Mouse (Mus musculus): ENCODE data around the gene Hoxc10. TPM values are rescaled to one million over a fixed set of nuclear protein-coding genes. Genes with fewer than 3 reads are reported as not detected.

Hoxc10 gene
- polyA plus RNA-seq, 1 experiment: not detected

GRCm38 (mm10) chr15:102927032-102927645 is 39.5 kb upstream of the Hoxc10 start:
- TF ChIP-seq CTCF (IDR thresholded peaks at IDR 0.05; ENCODE audit: extremely low read depth, insufficient read depth, low read length): no peak
- no peak for TF ChIP-seq POLR2A (IDR thresholded peaks at IDR 0.05; ENCODE audit: extremely low read depth, insufficient read depth, low read length)
- Histone ChIP-seq H3K27ac (ENCODE audit: insufficient read depth, low read length) (no peak overlapping the region), H3K4me3 (ENCODE audit: insufficient read depth, low read length) (no peak overlapping the region), H3K4me1 (ENCODE audit: control insufficient read depth, insufficient read depth, low read length) (no peaks in the 10 kb centered on the region)

GRCm38 (mm10) chr15:102931706-102932358 is 34.8 kb upstream of the Hoxc10 start:
- no peak overlapping the region for H3K4me3 ChIP-seq (ENCODE audit: insufficient read depth, low read length)
- H3K27ac ChIP-seq (ENCODE audit: insufficient read depth, low read length): no peak overlapping the region
- H3K4me1 ChIP-seq (ENCODE audit: control insufficient read depth, insufficient read depth, low read length): no peaks in the 10 kb centered on the region
- TF ChIP-seq CTCF (IDR thresholded peaks at IDR 0.05; ENCODE audit: extremely low read depth, insufficient read depth, low read length) (no peak), POLR2A (IDR thresholded peaks at IDR 0.05; ENCODE audit: extremely low read depth, insufficient read depth, low read length) (no peak)

- Histone ChIP-seq H3K4me1 (ENCODE audit: control insufficient read depth, insufficient read depth, low read length) (no peaks in the 10 kb centered on the region), H3K27ac (ENCODE audit: insufficient read depth, low read length) (no peak overlapping the region), H3K4me3 (ENCODE audit: insufficient read depth, low read length) (no peak overlapping the region)
- TF ChIP-seq CTCF (IDR thresholded peaks at IDR 0.05; ENCODE audit: extremely low read depth, insufficient read depth, low read length): no peak
- TF ChIP-seq POLR2A (IDR thresholded peaks at IDR 0.05; ENCODE audit: extremely low read depth, insufficient read depth, low read length): no peak
Measured at GRCm38 (mm10) chr15:102934438-102934837, 32.2 kb upstream of the Hoxc10 start.

GRCm38 (mm10) chr15:102934897-102935296 is 31.7 kb upstream of the Hoxc10 start:
- TF ChIP-seq CTCF (IDR thresholded peaks at IDR 0.05; ENCODE audit: extremely low read depth, insufficient read depth, low read length) (no peak), POLR2A (IDR thresholded peaks at IDR 0.05; ENCODE audit: extremely low read depth, insufficient read depth, low read length) (no peak)
- Histone ChIP-seq H3K27ac (ENCODE audit: insufficient read depth, low read length) (no peak overlapping the region), H3K4me1 (ENCODE audit: control insufficient read depth, insufficient read depth, low read length) (no peaks in the 10 kb centered on the region), H3K4me3 (ENCODE audit: insufficient read depth, low read length) (no peak overlapping the region)

- TF ChIP-seq CTCF (IDR thresholded peaks at IDR 0.05; ENCODE audit: extremely low read depth, insufficient read depth, low read length): no peak
- no peak for TF ChIP-seq POLR2A (IDR thresholded peaks at IDR 0.05; ENCODE audit: extremely low read depth, insufficient read depth, low read length)
- H3K27ac ChIP-seq (ENCODE audit: insufficient read depth, low read length): no peak within 1 kb of the TSS
- no peaks in the 10 kb centered on the region for H3K4me1 ChIP-seq (ENCODE audit: control insufficient read depth, insufficient read depth, low read length)
- no peak within 1 kb of the TSS for H3K4me3 ChIP-seq (ENCODE audit: insufficient read depth, low read length)
Measured at GRCm38 (mm10) chr15:102936279-102936972, 30.2 kb upstream of the Hoxc10 start, which contains the start of gene Hoxc12. Gene Hoxc12 (plus strand): TSS chr15:102936757.

- H3K4me1 ChIP-seq (ENCODE audit: control insufficient read depth, insufficient read depth, low read length): no peaks in the 10 kb centered on the region
- H3K4me3 ChIP-seq (ENCODE audit: insufficient read depth, low read length): no peak overlapping the region
- H3K27ac ChIP-seq (ENCODE audit: insufficient read depth, low read length): no peak overlapping the region
- TF ChIP-seq CTCF (IDR thresholded peaks at IDR 0.05; ENCODE audit: extremely low read depth, insufficient read depth, low read length) (no peak), POLR2A (IDR thresholded peaks at IDR 0.05; ENCODE audit: extremely low read depth, insufficient read depth, low read length) (no peak)
Measured at GRCm38 (mm10) chr15:102937036-102937666, 29.4 kb upstream of the Hoxc10 start.

GRCm38 (mm10) chr15:102939256-102940155 is 27.1 kb upstream of the Hoxc10 start:
- H3K27ac ChIP-seq (ENCODE audit: insufficient read depth, low read length): no peak overlapping the region
- no peaks in the 10 kb centered on the region for H3K4me1 ChIP-seq (ENCODE audit: control insufficient read depth, insufficient read depth, low read length)
- TF ChIP-seq POLR2A (IDR thresholded peaks at IDR 0.05; ENCODE audit: extremely low read depth, insufficient read depth, low read length) (no peak), CTCF (IDR thresholded peaks at IDR 0.05; ENCODE audit: extremely low read depth, insufficient read depth, low read length) (no peak)
- H3K4me3 ChIP-seq (ENCODE audit: insufficient read depth, low read length): no peak overlapping the region

GRCm38 (mm10) chr15:102942739-102943467 is 23.7 kb upstream of the Hoxc10 start:
- no peaks in the 10 kb centered on the region for H3K4me1 ChIP-seq (ENCODE audit: control insufficient read depth, insufficient read depth, low read length)
- TF ChIP-seq POLR2A (IDR thresholded peaks at IDR 0.05; ENCODE audit: extremely low read depth, insufficient read depth, low read length): no peak
- no peak overlapping the region for H3K27ac ChIP-seq (ENCODE audit: insufficient read depth, low read length)
- H3K4me3 ChIP-seq (ENCODE audit: insufficient read depth, low read length): no peak overlapping the region
